Mouse (Mus musculus) MEL (cell line): ENCODE results near the gene Nsun2. TPM values are rescaled to one million over a fixed set of nuclear protein-coding genes. Genes with fewer than 3 reads are reported as not detected.

Source experiments
- DNase-seq: peaks from one replicate; pipeline ENCODE4 v3.0.0; 2011; ENCODE audit warnings: low read depth, low spot score
- H3K27ac ChIP-seq: 2 replicates; pipeline ENCODE4 v1.5.1; 2012; ENCODE audit warnings: low read depth, mild to moderate bottlenecking, control low read depth, low read length, moderate library complexity; ENCODE audit not compliant: control insufficient read depth
- H3K27me3 ChIP-seq, 2 experiments: fragments of 150-350 bp in 1 of 2; sonication (generic) in 1 of 2; 2 replicates each; pipeline ENCODE4 v1.6.1; 2012; ENCODE audit warnings: low read length in 2 of 2, mild to moderate bottlenecking in 2 of 2, improper control_type of control experiment in 1 of 2, moderate library complexity in 1 of 2; ENCODE audit not compliant: insufficient read depth in 2 of 2, control insufficient read depth in 1 of 2
- H3K36me3 ChIP-seq, 2 experiments: 2 replicates each; pipeline ENCODE4 v1.6.1; 2012 to 2014; ENCODE audit warnings: low read length in 2 of 2, improper control_type of control experiment in 1 of 2, inconsistent platforms in 1 of 2, mild to moderate bottlenecking in 1 of 2; ENCODE audit not compliant: insufficient read depth in 2 of 2, control insufficient read depth in 1 of 2
- H3K4me1 ChIP-seq, 2 experiments: fragments of 150-350 bp in 1 of 2; sonication (generic) in 1 of 2; 2 replicates each; pipeline ENCODE4 v1.6.1; 2012; ENCODE audit warnings: low read length in 2 of 2, improper control_type of control experiment in 1 of 2, mild to moderate bottlenecking in 1 of 2; ENCODE audit not compliant: insufficient read depth in 2 of 2, control insufficient read depth in 1 of 2
- H3K4me3 ChIP-seq, 2 experiments: fragments of 150-350 bp in 1 of 2; sonication (generic) in 1 of 2; 2 replicates each; pipeline ENCODE4 v1.5.1; 2012; ENCODE audit warnings: low read depth in 2 of 2, low read length in 2 of 2, mild to moderate bottlenecking in 2 of 2, moderate library complexity in 2 of 2, control low read depth in 1 of 2, improper control_type of control experiment in 1 of 2; ENCODE audit not compliant: control insufficient read depth in 1 of 2, insufficient read depth in 1 of 2
- H3K79me2 ChIP-seq: 2 replicates; pipeline ENCODE4 v1.6.1; 2012; ENCODE audit warnings: mild to moderate bottlenecking, low read length, moderate library complexity; ENCODE audit not compliant: control insufficient read depth, poor library complexity, insufficient read depth
- H3K9ac ChIP-seq: 2 replicates; pipeline ENCODE4 v1.6.1; 2012; ENCODE audit warnings: low read depth, mild to moderate bottlenecking, control low read depth, low read length, moderate library complexity; ENCODE audit not compliant: control insufficient read depth, poor library complexity, severe bottlenecking
- H3K9me3 ChIP-seq: fragments of 150-350 bp; sonication (generic); replicated peaks from 2 replicates; pipeline ENCODE4 v1.6.1; 2012; ENCODE audit warnings: mild to moderate bottlenecking, low read length, improper control_type of control experiment, moderate library complexity; ENCODE audit not compliant: insufficient read depth
- CTCF ChIP-seq, 3 experiments: IDR thresholded peaks in 2 of 3; conservative IDR thresholded peaks in 1 of 3; 2 replicates each; pipeline ENCODE4 v1.5.1; 2011 to 2012; ENCODE audit warnings: low read length in 3 of 3, low read depth in 2 of 3, mild to moderate bottlenecking in 2 of 3, improper control_type of control experiment in 1 of 3, inconsistent platforms in 1 of 3, mixed read lengths in 1 of 3, moderate library complexity in 1 of 3; ENCODE audit not compliant: control insufficient read depth in 1 of 3, insufficient read depth in 1 of 3, poor library complexity in 1 of 3, severe bottlenecking in 1 of 3
- ELF1 ChIP-seq: IDR thresholded peaks from 2 replicates; pipeline ENCODE4 v1.6.1; 2014; ENCODE audit warnings: low read depth, mild to moderate bottlenecking, inconsistent platforms, low read length, improper control_type of control experiment, moderate library complexity
- ETS1 ChIP-seq: IDR thresholded peaks from 2 replicates; pipeline ENCODE4 v1.6.1; 2012; ENCODE audit warnings: low read depth, mild to moderate bottlenecking, inconsistent platforms, low read length, improper control_type of control experiment, moderate library complexity
- GATA1 ChIP-seq: IDR thresholded peaks from 2 replicates; pipeline ENCODE4 v1.6.1; 2011; ENCODE audit warnings: low read depth, low read length, improper control_type of control experiment
- KAT2A ChIP-seq: conservative IDR thresholded peaks from 2 replicates; pipeline ENCODE4 v1.6.1; 2012; ENCODE audit warnings: low read depth, low read length, improper control_type of control experiment, inconsistent platforms
- MAFK ChIP-seq: IDR thresholded peaks from 2 replicates; pipeline ENCODE4 v1.6.1; 2011; ENCODE audit warnings: low read depth, mild to moderate bottlenecking, low read length, improper control_type of control experiment, borderline replicate concordance
- MYB ChIP-seq: IDR thresholded peaks from 2 replicates; pipeline ENCODE4 v1.6.1; 2011; ENCODE audit warnings: mild to moderate bottlenecking, low read depth, low read length, improper control_type of control experiment
- MYC ChIP-seq: IDR thresholded peaks from 2 replicates; pipeline ENCODE4 v1.6.1; 2011; ENCODE audit warnings: low read depth, mild to moderate bottlenecking, low read length, improper control_type of control experiment, moderate library complexity
- NELFE ChIP-seq: IDR thresholded peaks from 2 replicates; pipeline ENCODE4 v1.6.1; 2011; ENCODE audit warnings: low read depth, low read length, improper control_type of control experiment
- NRF1 ChIP-seq: IDR thresholded peaks from 2 replicates; pipeline ENCODE4 v1.6.1; 2014; ENCODE audit warnings: low read depth, mild to moderate bottlenecking, inconsistent platforms, low read length, improper control_type of control experiment, moderate library complexity; ENCODE audit not compliant: poor library complexity, insufficient read depth, severe bottlenecking
- POLR2A ChIP-seq, 2 experiments: IDR thresholded peaks; 2 replicates each; pipeline ENCODE4 v1.6.1; 2011 to 2012; ENCODE audit warnings: low read length in 2 of 2, mild to moderate bottlenecking in 2 of 2, control low read depth in 1 of 2, improper control_type of control experiment in 1 of 2, low read depth in 1 of 2, moderate library complexity in 1 of 2; ENCODE audit not compliant: control insufficient read depth in 1 of 2, insufficient read depth in 1 of 2, poor library complexity in 1 of 2
- RAD21 ChIP-seq: IDR thresholded peaks from 2 replicates; pipeline ENCODE4 v1.6.1; 2011; ENCODE audit warnings: mild to moderate bottlenecking, low read depth, low read length, improper control_type of control experiment
- SMC3 ChIP-seq: IDR thresholded peaks from 2 replicates; pipeline ENCODE4 v1.6.1; 2011; ENCODE audit warnings: low read depth, low read length, improper control_type of control experiment
- TAL1 ChIP-seq: IDR thresholded peaks from 2 replicates; pipeline ENCODE4 v1.6.1; 2012; ENCODE audit warnings: mild to moderate bottlenecking, inconsistent platforms, low read length, moderate library complexity, mixed read lengths
- TBP ChIP-seq: IDR thresholded peaks from 2 replicates; pipeline ENCODE4 v1.8.0; 2011; ENCODE audit warnings: low read depth, low read length, improper control_type of control experiment
- USF1 ChIP-seq: IDR thresholded peaks from 2 replicates; pipeline ENCODE4 v1.6.1; 2014; ENCODE audit warnings: low read depth, mild to moderate bottlenecking, inconsistent platforms, low read length, improper control_type of control experiment, moderate library complexity
- ZKSCAN1 ChIP-seq: IDR thresholded peaks from 2 replicates; pipeline ENCODE4 v1.6.1; 2012; ENCODE audit warnings: low read depth, mild to moderate bottlenecking, inconsistent platforms, low read length, improper control_type of control experiment, moderate library complexity
- ZNF384 ChIP-seq: IDR thresholded peaks from 2 replicates; pipeline ENCODE4 v1.6.1; 2012; ENCODE audit warnings: low read depth, mild to moderate bottlenecking, inconsistent platforms, low read length, improper control_type of control experiment
- polyA plus RNA-seq, 2 experiments: library from polyadenylated mRNA; stranded (reverse) in 1 of 2; unstranded in 1 of 2; fragments of >175 nt in 1 of 2; fragments of >200 nt in 1 of 2; gene quantifications; 2 replicates each; pipeline versions ENCODE4 v1.2.1 to v1.2.4; 2012; ENCODE audit warnings: low replicate concordance in 2 of 2, low read depth in 1 of 2; ENCODE audit not compliant: insufficient read length in 2 of 2, insufficient read depth in 1 of 2, missing spikeins in 1 of 2
- total RNA-seq: library from RNA; depleted of rRNA; stranded (reverse); fragments of 300-350 nt; gene quantifications from 2 replicates; pipeline ENCODE4 v1.2.3, GENCODE M21; 2012

Nsun2 gene
- total and polyA plus RNA-seq, 3 experiments: 277 to 303 (median 302) TPM

GRCm38 (mm10) chr13:69509391-69510244 lies 23.9 kb upstream of the Nsun2 start:
- no peak overlapping the region for H3K4me3 ChIP-seq
- TF ChIP-seq CTCF (IDR thresholded peaks at IDR 0.05 in 2 of 3, conservative IDR thresholded peaks at IDR 0.05 in 1 of 3; ENCODE audit: control insufficient read depth in 1 of 3, insufficient read depth in 1 of 3, low read depth in 2 of 3, low read length in 3 of 3, poor library complexity in 1 of 3, severe bottlenecking in 1 of 3) (peak; percentile 20 to 51 (median 42); a peak in 5 of 6 replicates), RAD21 (peak; percentile 16; the same call in 1 of the 2 replicates), TAL1 (no peak), GATA1 (0 out of 2 replicates have a peak, but pooled peaks have one; percentile 25), USF1 (peak; percentile 45; the same call in 1 of the 2 replicates), MYB (no peak), MYC (no peak), ZNF384 (peak; percentile 42; the same call in 1 of the 2 replicates), SMC3 (peak; percentile 38; the same call in 1 of the 2 replicates), ETS1 (no peak)
- TF ChIP-seq, all 39 proteins: peak for 6
- peak; percentile 51 for DNase-seq
- no peak overlapping the region for H3K27ac ChIP-seq
- H3K9me3 ChIP-seq: no peaks in the 10 kb centered on the region
- peaks cover 12 to 22% of the 10 kb centered on the region in 2 experiments for H3K4me1 ChIP-seq
- no peaks in the 10 kb centered on the region for H3K27me3 ChIP-seq
- no peaks in the 10 kb centered on the region for H3K79me2 ChIP-seq
- peaks cover 7 to 16% of the 10 kb centered on the region in 2 experiments for H3K36me3 ChIP-seq
- no peak overlapping the region for H3K9ac ChIP-seq

DNA sequence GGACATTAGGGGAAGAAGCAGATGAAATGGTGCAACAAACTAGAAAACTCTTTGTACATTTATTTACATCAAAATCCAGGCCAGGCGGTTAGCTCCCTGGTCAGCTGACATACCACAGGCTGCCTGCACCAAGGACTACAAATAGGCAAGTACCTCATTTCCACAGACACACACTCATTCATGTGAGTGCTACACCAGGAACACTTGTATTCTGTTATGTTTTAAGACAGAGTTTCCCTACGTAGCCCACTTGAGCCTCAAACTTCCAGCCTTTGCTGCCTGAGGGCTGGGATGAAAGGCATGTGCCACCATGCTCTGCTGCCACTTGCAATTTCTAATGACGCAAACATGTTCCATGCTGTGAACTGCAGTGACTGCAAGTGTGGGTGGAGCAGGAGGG lies 18.5 kb upstream of the Nsun2 start:
- Histone ChIP-seq H3K9ac (no peak overlapping the region), H3K9me3 (no peaks in the 10 kb centered on the region), H3K27me3 (no peaks in the 10 kb centered on the region), H3K4me1 (no peaks in the 10 kb centered on the region), H3K4me3 (no peak overlapping the region), H3K79me2 (peaks cover 31% of the 10 kb centered on the region), H3K36me3 (no peaks in the 10 kb centered on the region; a peak in 2 of 4 replicates), H3K27ac (no peak overlapping the region)
- TF ChIP-seq NRF1 (no peak), ELF1 (no peak), MAFK (no peak), POLR2A (IDR thresholded peaks at IDR 0.05; ENCODE audit: control insufficient read depth in 1 of 2, insufficient read depth in 1 of 2, low read depth in 1 of 2, low read length in 2 of 2, poor library complexity in 1 of 2) (no peak), RAD21 (no peak), ETS1 (no peak), NELFE (no peak), TBP (no peak), ZKSCAN1 (no peak), KAT2A (no peak)
- no peak for DNase-seq
